Mouse (Mus musculus): ENCODE data around the gene Alkbh6. TPM values are rescaled to one million over a fixed set of nuclear protein-coding genes. Genes with fewer than 3 reads are reported as not detected.
A peak's percentile ranks its signal among the peaks of the same experiment; 100 is the strongest.

Alkbh6 gene
- polyA plus RNA-seq, 1 experiment = 99.0 TPM

DNA sequence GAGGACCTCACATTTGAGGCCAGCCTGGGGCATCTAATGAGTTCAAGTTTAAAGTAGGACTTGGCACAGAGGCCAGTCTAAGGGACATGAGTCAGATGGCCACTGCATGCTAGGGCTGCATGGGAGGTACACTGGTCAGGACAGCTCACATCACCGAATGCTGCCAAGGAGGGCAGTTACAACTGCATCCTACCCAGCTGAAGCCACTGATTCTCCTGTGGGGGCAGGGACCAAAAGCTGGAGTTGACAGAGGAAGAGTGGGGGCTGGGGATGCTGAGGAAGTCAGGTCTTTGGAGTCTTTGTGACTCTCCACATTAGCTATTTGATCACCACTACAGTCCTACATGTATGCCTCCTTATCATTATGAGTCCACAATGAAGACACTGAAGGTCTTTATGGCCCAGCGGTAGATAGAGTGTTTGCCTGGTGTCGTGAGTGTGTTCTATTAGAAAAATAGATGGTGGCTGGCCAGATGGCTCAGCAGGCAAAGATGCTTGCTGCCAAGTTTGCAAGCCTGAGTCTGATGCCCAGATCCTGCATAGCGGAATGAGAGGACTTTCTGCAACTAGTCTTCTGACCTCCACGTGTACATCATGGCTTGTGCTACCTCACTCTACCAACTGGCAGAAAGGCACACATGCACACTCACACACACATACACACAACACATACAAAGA lies 31.1 kb downstream of the Alkbh6 start:
- TF ChIP-seq CTCF (conservative IDR thresholded peaks at IDR 0.05; ENCODE audit: insufficient read depth, insufficient read length, low read depth, low read length) (no peak), POLR2A (IDR thresholded peaks at IDR 0.05; ENCODE audit: low read depth, low read length) (no peak)
- Histone ChIP-seq H3K27me3 (replicated peaks; ENCODE audit: control insufficient read depth, insufficient read depth, low read length) (no peaks in the 10 kb centered on the region), H3K4me3 (ENCODE audit: insufficient read depth, low read depth, low read length) (no peak overlapping the region), H3K36me3 (ENCODE audit: control insufficient read depth, insufficient read depth, low read length) (no peaks in the 10 kb centered on the region), H3K27ac (ENCODE audit: insufficient read depth, low read depth, low read length) (no peak overlapping the region), H3K4me1 (ENCODE audit: control insufficient read depth, insufficient read depth, low read length) (no peaks in the 10 kb centered on the region)
- DNase-seq = no peak
- WGBS = 75% methylated on average over 5 of the region's 5 CpGs

DNA sequence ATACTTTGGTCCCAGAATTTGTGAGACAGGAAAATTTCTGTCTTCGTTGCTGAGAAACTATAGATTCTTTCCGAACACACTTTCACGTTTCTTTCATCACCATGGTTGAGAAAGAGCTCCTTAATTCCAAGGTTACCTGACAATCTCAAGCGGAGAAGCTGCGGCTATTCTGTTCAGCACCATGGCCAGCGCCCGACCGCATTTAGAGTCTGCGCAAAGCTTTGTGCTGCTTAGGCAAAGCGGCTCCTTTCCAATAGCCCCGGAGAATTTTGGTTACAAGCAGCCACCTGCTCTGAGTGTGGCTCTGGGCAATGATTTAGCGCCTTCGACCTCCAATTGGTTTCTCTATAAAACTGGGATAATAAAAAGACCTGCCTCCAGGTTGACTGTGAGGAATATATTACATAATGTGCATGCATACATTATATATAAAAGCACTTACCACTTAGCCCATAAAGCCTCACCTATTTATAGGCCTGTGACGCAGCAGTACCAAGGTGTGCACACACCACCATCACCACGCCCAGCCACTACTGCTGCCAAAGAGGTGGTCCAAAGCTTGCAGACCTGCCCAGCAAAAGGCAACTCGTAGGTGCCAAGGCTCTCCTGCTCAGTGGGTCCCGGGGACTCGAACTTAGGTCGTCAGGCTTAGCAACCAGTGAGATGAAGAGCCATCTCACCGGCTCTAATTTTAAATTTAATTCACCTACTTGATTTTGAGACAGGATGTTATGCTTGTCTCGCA lies 38.3 kb downstream of the Alkbh6 start:
- Histone ChIP-seq H3K4me3 (ENCODE audit: insufficient read depth, low read depth, low read length) (no peak overlapping the region), H3K36me3 (ENCODE audit: control insufficient read depth, insufficient read depth, low read length) (no peaks in the 10 kb centered on the region), H3K4me1 (ENCODE audit: control insufficient read depth, insufficient read depth, low read length) (no peaks in the 10 kb centered on the region), H3K27ac (ENCODE audit: insufficient read depth, low read depth, low read length) (no peak overlapping the region), H3K27me3 (replicated peaks; ENCODE audit: control insufficient read depth, insufficient read depth, low read length) (no peaks in the 10 kb centered on the region)
- 27% methylated on average over 21 of the region's 21 CpGs for WGBS
- peak; percentile 66 for DNase-seq
- no peak for TF ChIP-seq POLR2A (IDR thresholded peaks at IDR 0.05; ENCODE audit: low read depth, low read length)
- no peak for TF ChIP-seq CTCF (conservative IDR thresholded peaks at IDR 0.05; ENCODE audit: insufficient read depth, insufficient read length, low read depth, low read length)

DNA sequence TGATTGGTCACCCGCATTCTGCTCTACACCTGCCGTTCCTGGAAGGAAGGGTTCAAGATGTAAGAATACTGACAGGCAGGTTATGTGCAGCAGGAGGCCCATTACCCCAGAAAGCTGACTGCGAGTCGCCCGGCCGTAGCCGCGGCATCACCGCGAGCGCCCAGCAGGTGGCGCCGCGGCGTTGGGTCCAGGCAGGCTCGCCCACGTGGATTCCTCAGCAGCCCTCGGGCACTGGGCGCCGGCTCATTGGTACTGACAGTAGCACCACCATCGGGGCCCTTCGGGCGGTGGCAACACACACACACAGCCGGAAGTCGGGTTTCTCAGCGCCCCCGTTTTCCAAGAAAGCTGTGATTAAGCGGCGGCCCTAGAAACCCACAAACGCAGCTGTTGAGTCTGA lies 39.3 kb downstream of the Alkbh6 start:
- WGBS = 2% methylated on average over 30 of the region's 30 CpGs
- H3K27me3 ChIP-seq (replicated peaks; ENCODE audit: control insufficient read depth, insufficient read depth, low read length) = no peaks in the 10 kb centered on the region
- peak; percentile 73 for TF ChIP-seq CTCF (conservative IDR thresholded peaks at IDR 0.05; ENCODE audit: insufficient read depth, insufficient read length, low read depth, low read length)
- no peak for TF ChIP-seq POLR2A (IDR thresholded peaks at IDR 0.05; ENCODE audit: low read depth, low read length)
- H3K27ac ChIP-seq (ENCODE audit: insufficient read depth, low read depth, low read length) = no peak overlapping the region
- H3K4me1 ChIP-seq (ENCODE audit: control insufficient read depth, insufficient read depth, low read length) = no peaks in the 10 kb centered on the region
- DNase-seq = peak; percentile 67
- H3K36me3 ChIP-seq (ENCODE audit: control insufficient read depth, insufficient read depth, low read length) = no peaks in the 10 kb centered on the region
- H3K4me3 ChIP-seq (ENCODE audit: insufficient read depth, low read depth, low read length) = no peak overlapping the region

DNA sequence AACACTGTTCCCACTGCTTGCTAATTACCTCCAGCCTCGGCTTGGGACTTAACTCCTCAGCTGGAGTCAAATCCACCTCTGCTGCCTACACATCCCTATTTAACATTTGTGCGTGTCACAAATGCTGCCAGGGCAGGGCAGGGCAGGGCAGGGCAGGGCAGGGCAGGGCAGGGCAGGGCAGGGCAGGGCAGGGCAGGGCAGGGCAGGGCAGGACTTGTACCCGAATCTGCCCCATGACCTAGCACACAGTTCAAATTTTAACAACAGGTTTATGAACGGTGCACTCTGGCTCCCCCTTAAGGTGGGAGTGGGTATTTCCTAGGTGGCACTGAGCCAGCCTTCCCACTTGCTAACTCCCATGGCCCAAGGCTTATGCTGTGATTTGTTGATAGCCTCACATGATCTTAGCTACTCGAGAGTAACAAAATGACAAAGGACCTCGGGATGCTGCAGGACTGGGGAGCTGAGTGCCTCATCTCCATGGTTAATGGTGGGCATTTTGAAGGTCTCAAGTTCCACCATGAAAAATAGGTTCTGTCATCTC lies 44.8 kb downstream of the Alkbh6 start:
- H3K27ac ChIP-seq (ENCODE audit: insufficient read depth, low read depth, low read length) = no peak overlapping the region
- no peaks in the 10 kb centered on the region for H3K27me3 ChIP-seq (replicated peaks; ENCODE audit: control insufficient read depth, insufficient read depth, low read length)
- no peak overlapping the region for H3K4me3 ChIP-seq (ENCODE audit: insufficient read depth, low read depth, low read length)
- peak; percentile 80 for DNase-seq
- H3K4me1 ChIP-seq (ENCODE audit: control insufficient read depth, insufficient read depth, low read length) = no peaks in the 10 kb centered on the region
- H3K36me3 ChIP-seq (ENCODE audit: control insufficient read depth, insufficient read depth, low read length) = no peaks in the 10 kb centered on the region
- TF ChIP-seq POLR2A (IDR thresholded peaks at IDR 0.05; ENCODE audit: low read depth, low read length) (no peak), CTCF (conservative IDR thresholded peaks at IDR 0.05; ENCODE audit: insufficient read depth, insufficient read length, low read depth, low read length) (peak; percentile 86)
- WGBS = 4% methylated on average over 6 of the region's 6 CpGs

DNA sequence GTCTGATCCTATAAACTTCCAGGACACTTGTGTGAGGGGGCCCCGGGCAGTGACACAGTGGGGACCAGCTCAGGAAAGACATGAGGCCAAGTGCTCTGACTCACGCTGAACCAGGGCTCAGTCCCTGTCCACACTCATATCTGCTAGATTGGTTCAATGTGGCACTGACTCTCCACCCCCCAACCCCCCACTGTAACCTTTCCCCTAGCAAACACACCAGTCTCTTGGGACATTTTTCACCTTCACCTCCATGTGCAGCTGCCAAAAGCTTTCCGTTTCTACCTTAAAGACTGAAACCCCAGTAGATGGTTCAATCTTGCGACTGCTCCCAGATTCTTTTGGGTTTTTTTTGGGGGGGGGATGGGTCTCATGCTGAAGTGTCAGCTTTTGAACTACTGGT lies 45.5 kb downstream of the Alkbh6 start:
- TF ChIP-seq CTCF (conservative IDR thresholded peaks at IDR 0.05; ENCODE audit: insufficient read depth, insufficient read length, low read depth, low read length) (no peak), POLR2A (IDR thresholded peaks at IDR 0.05; ENCODE audit: low read depth, low read length) (no peak)
- 69% methylated on average over 4 of the region's 4 CpGs for WGBS
- no peaks in the 10 kb centered on the region for H3K27me3 ChIP-seq (replicated peaks; ENCODE audit: control insufficient read depth, insufficient read depth, low read length)
- H3K4me3 ChIP-seq (ENCODE audit: insufficient read depth, low read depth, low read length) = no peak overlapping the region
- H3K36me3 ChIP-seq (ENCODE audit: control insufficient read depth, insufficient read depth, low read length) = no peaks in the 10 kb centered on the region
- H3K4me1 ChIP-seq (ENCODE audit: control insufficient read depth, insufficient read depth, low read length) = no peaks in the 10 kb centered on the region; the same call in 1 of the 2 replicates
- DNase-seq = no peak
- no peak overlapping the region for H3K27ac ChIP-seq (ENCODE audit: insufficient read depth, low read depth, low read length)

DNA sequence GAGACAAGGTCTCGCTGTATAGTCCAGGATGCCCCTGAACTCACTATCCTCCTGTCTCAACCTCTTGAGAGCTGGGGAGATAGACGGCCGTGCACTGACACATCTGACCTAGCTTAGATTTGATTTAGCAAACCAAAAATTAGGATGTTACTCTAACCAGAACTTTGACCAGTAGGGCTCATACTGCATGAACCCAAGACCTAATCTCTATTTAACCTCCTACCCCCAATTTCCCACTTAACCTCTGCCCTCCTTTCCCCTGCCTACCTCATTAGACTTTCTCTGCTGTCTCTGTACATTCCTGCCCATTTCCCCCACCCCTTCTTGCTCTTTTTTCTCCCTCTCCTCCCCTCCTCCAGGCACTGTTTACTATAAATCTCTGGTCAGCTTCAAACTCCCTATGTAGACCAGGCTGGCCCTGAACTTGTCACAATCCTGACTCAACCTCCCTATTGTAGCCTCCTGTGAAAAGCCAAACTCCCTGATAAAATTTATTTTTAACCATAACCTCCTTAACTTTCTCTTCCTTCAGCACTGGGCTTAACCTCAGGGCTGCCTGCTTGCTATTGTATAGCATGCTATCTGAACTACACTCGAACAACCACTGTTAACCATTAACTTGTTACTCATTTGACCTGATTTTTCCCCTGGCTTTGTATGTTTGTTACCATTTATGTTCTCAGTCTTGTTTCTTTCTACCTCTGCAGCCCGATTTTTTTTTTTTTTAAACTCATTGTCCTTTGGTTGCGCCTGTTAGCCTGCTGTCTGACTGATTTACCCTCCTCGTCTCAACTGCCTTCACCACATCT lies 50.1 kb downstream of the Alkbh6 start:
- H3K36me3 ChIP-seq (ENCODE audit: control insufficient read depth, insufficient read depth, low read length) = no peaks in the 10 kb centered on the region
- H3K4me3 ChIP-seq (ENCODE audit: insufficient read depth, low read depth, low read length) = no peak overlapping the region
- H3K27ac ChIP-seq (ENCODE audit: insufficient read depth, low read depth, low read length) = peak overlapping the region; percentile 41; the same call in 1 of the 2 replicates
- peaks cover 5% of the 10 kb centered on the region; the same call in 1 of the 2 replicates for H3K4me1 ChIP-seq (ENCODE audit: control insufficient read depth, insufficient read depth, low read length)
- peak; percentile 67 for DNase-seq
- WGBS = 47% methylated on average over 7 of the region's 7 CpGs
- no peaks in the 10 kb centered on the region for H3K27me3 ChIP-seq (replicated peaks; ENCODE audit: control insufficient read depth, insufficient read depth, low read length)
- TF ChIP-seq POLR2A (IDR thresholded peaks at IDR 0.05; ENCODE audit: low read depth, low read length) (no peak), CTCF (conservative IDR thresholded peaks at IDR 0.05; ENCODE audit: insufficient read depth, insufficient read length, low read depth, low read length) (no peak)

Measured in kidney, adult 2 months (tissue).